Mouse (Mus musculus) adrenal gland, postnatal 14 days (tissue): ENCODE measurements around the gene Gm45713. TPM values are rescaled to one million over a fixed set of nuclear protein-coding genes. Genes with fewer than 3 reads are reported as not detected.
"Not testable (repeated sequence)": the region's sequence is repeated elsewhere in the genome, so short reads cannot be mapped to it uniquely, and the experiment has no call there.

Experiments used
- DNase-seq: peaks from one replicate; pipeline ENCODE4 v3.0.0; 2021; ENCODE audit warnings: mixed read lengths
- total RNA-seq: library from RNA; stranded (reverse); gene quantifications from 2 replicates; pipeline ENCODE4 v1.2.3, GENCODE M21; 2021

The Gm45713 gene
- total RNA-seq, 1 experiment from 2014 or later, result not detected

GRCm38 (mm10) chr7:45123186-45123570 is 12.9 kb downstream of the Gm45713 start:
- peak; percentile 76 for DNase-seq

- DNase-seq, result no peak
These were observed 13.4 kb downstream of the Gm45713 start for GRCm38 (mm10) chr7:45122561-45123185.

- DNase-seq, result no peak
These were observed 14.1 kb downstream of the Gm45713 start for GRCm38 (mm10) chr7:45121966-45122365.

GRCm38 (mm10) chr7:45121404-45121803 is 14.6 kb downstream of the Gm45713 start:
- peak; percentile 75 for DNase-seq

- no peak for DNase-seq
These were observed 16.0 kb downstream of the Gm45713 start for GRCm38 (mm10) chr7:45119780-45120709.

- DNase-seq, result peak; percentile 34
These were observed 17.7 kb downstream of the Gm45713 start for GRCm38 (mm10) chr7:45118336-45118735.

GRCm38 (mm10) chr7:45117566-45117965 is 18.5 kb downstream of the Gm45713 start:
- peak; percentile 7 for DNase-seq

- DNase-seq, result no peak
These were observed 22.6 kb downstream of the Gm45713 start for GRCm38 (mm10) chr7:45113476-45113875.

- no peak for DNase-seq
These were observed 23.5 kb downstream of the Gm45713 start for GRCm38 (mm10) chr7:45112529-45112928.

- DNase-seq, result peak; percentile 2
These were observed 24.1 kb downstream of the Gm45713 start for GRCm38 (mm10) chr7:45111940-45112339.

GRCm38 (mm10) chr7:45110089-45110488 is 25.9 kb downstream of the Gm45713 start:
- not testable (repeated sequence) for DNase-seq

- DNase-seq, result peak; percentile 2
These were observed 28.9 kb downstream of the Gm45713 start for GRCm38 (mm10) chr7:45107052-45107645.

- DNase-seq, result peak; percentile 4
These were observed 29.6 kb downstream of the Gm45713 start for GRCm38 (mm10) chr7:45106441-45106840.

- DNase-seq, result no peak
These were observed 30.5 kb downstream of the Gm45713 start for GRCm38 (mm10) chr7:45105491-45105890.

- peak; percentile 2 for DNase-seq
These were observed 31.1 kb downstream of the Gm45713 start for GRCm38 (mm10) chr7:45104941-45105340.

GRCm38 (mm10) chr7:45103652-45104180 is 32.3 kb downstream of the Gm45713 start, which contains the start of gene Fcgrt:
Fcgrt (minus strand) TSS chr7:45103851.
- DNase-seq, result peak; percentile 95

GRCm38 (mm10) chr7:45102940-45103585 is 33.0 kb downstream of the Gm45713 start:
- DNase-seq, result peak; percentile 53

GRCm38 (mm10) chr7:45102441-45102840 is 33.6 kb downstream of the Gm45713 start:
- peak; percentile 8 for DNase-seq

- peak; percentile 69 for DNase-seq
These were observed 36.0 kb downstream of the Gm45713 start for GRCm38 (mm10) chr7:45100046-45100445.

GRCm38 (mm10) chr7:45098541-45099240 is 37.3 kb downstream of the Gm45713 start:
- peak; percentile 38 for DNase-seq

- DNase-seq, result peak; percentile 29
These were observed 38.6 kb downstream of the Gm45713 start for GRCm38 (mm10) chr7:45097479-45097878.
